Mouse (Mus musculus) left cerebral cortex, postnatal 10 days (tissue): ENCODE measurements at regions not wholly inside any gene's neighbourhood (a gene's known extent, or its start where the extent isn't known, plus 50 kb on each side); places are given as distances from the start of the nearest gene placed in this dataset.
A peak's percentile ranks its signal among the peaks of the same experiment; 100 is the strongest.

Experiments
- DNase-seq, 2 experiments: peaks; one replicate each; pipeline ENCODE4 v3.0.0; 2021 to 2022; ENCODE audit warnings: low spot score in 2 of 2, mixed read lengths in 1 of 2; ENCODE audit errors: extremely low spot score in 1 of 2
- intact Hi-C: fragments of 180-260 bp; cut with DNase I; formaldehyde crosslinking; loops from one replicate; pipeline ENCODE4 v1.15.1; 2025

- intact Hi-C loops = no loop called here
- DNase-seq = no peak
These were observed 113.5 kb upstream of the Cdkn3 start for GRCm38 (mm10) chr14:46646673-46647318.

GRCm38 (mm10) chr14:46639116-46639826 lies 121.1 kb upstream of the Cdkn3 start:
- DNase-seq = no peak
- intact Hi-C loops = no loop called here

- DNase-seq = no peak
- intact Hi-C loops = no loop called here
These were observed 121.8 kb upstream of the Cdkn3 start for GRCm38 (mm10) chr14:46638516-46638915.

- intact Hi-C loops = no loop called here
- DNase-seq = no peak
These were observed 123.1 kb upstream of the Cdkn3 start for GRCm38 (mm10) chr14:46637240-46637639.

GRCm38 (mm10) chr14:46636364-46636763 lies 124.0 kb upstream of the Cdkn3 start:
- no peak for DNase-seq
- intact Hi-C loops = no loop called here

- peak in 1 of 2 experiments; percentile 31 for DNase-seq
- intact Hi-C loops = no loop called here
These were observed 125.0 kb upstream of the Cdkn3 start for GRCm38 (mm10) chr14:46635322-46635721.

GRCm38 (mm10) chr14:46634656-46635244 lies 125.6 kb upstream of the Cdkn3 start:
- intact Hi-C loops = no loop called here
- no peak for DNase-seq

GRCm38 (mm10) chr14:46634251-46634650 lies 126.1 kb upstream of the Cdkn3 start:
- DNase-seq = no peak
- intact Hi-C loops = no loop called here

GRCm38 (mm10) chr14:46627690-46628089 lies 132.7 kb upstream of the Cdkn3 start:
- intact Hi-C loops = no loop called here
- DNase-seq = no peak

- intact Hi-C loops = no loop called here
- DNase-seq = no peak
These were observed 134.6 kb upstream of the Cdkn3 start for GRCm38 (mm10) chr14:46625760-46626159.

GRCm38 (mm10) chr14:46623645-46624044 lies 136.7 kb upstream of the Cdkn3 start:
- DNase-seq = no peak
- intact Hi-C loops = no loop called here

- intact Hi-C loops = no loop called here
- no peak for DNase-seq
These were observed 144.3 kb upstream of the Cdkn3 start for GRCm38 (mm10) chr14:46616030-46616429.

GRCm38 (mm10) chr14:46614936-46615335 lies 145.4 kb upstream of the Cdkn3 start:
- no peak for DNase-seq
- intact Hi-C loops = no loop called here

- intact Hi-C loops = no loop called here
- DNase-seq = no peak
These were observed 146.6 kb upstream of the Cdkn3 start for GRCm38 (mm10) chr14:46613748-46614147.

GRCm38 (mm10) chr14:46613211-46613610 lies 147.1 kb upstream of the Cdkn3 start:
- DNase-seq = no peak
- intact Hi-C loops = no loop called here

- intact Hi-C loops = no loop called here
- DNase-seq = no peak
These were observed 147.8 kb upstream of the Cdkn3 start for GRCm38 (mm10) chr14:46612584-46612983.

- intact Hi-C loops = no loop called here
- DNase-seq = no peak
These were observed 149.4 kb upstream of the Cdkn3 start for GRCm38 (mm10) chr14:46610926-46611325.

GRCm38 (mm10) chr14:46610226-46610855 lies 150.0 kb upstream of the Cdkn3 start:
- intact Hi-C loops = no loop called here
- DNase-seq = no peak

GRCm38 (mm10) chr14:46606694-46607093 lies 153.6 kb upstream of the Cdkn3 start:
- no peak for DNase-seq
- intact Hi-C loops = no loop called here

GRCm38 (mm10) chr14:46606037-46606436 lies 154.3 kb upstream of the Cdkn3 start:
- no peak for DNase-seq
- intact Hi-C loops = no loop called here
